ENCODE assay signal across 1 mouse cellular context in genomic region chr5:21735584-21735983, GRCm38 (mm10).
TF ChIP-seq lines count a peak whose summit lies in the region.

No protein-coding gene starts in this region.

TF ChIP-seq in CH12.LX, 34 proteins besides CTCF, POLR2A, EP300 and RAD21 (continued from another document):
- 0 out of 2 replicates have a peak, but pooled peaks have one; percentile 7 for TF ChIP-seq IRF4 (IDR thresholded peaks at IDR 0.05; ENCODE audit: low read depth, low read length)
- TF ChIP-seq BHLHE40 (IDR thresholded peaks at IDR 0.05; ENCODE audit: low read depth, low read length), result no peak
